Mouse (Mus musculus) WW6 (cell line): ENCODE results near the gene Pgf.
A peak's percentile ranks its signal among the peaks of the same experiment; 100 is the strongest.

Source experiments
- DNase-seq: peaks from one replicate; pipeline ENCODE4 v3.0.0-alpha.2; 2013; ENCODE audit warnings: low read depth, low spot score

The Pgf gene

GRCm38 (mm10) chr12:85177740-85178239 lies at the start of gene Pgf:
Gene Pgf, minus strand, starts transcription at chr12:85177790.
- no peak for DNase-seq

DNA sequence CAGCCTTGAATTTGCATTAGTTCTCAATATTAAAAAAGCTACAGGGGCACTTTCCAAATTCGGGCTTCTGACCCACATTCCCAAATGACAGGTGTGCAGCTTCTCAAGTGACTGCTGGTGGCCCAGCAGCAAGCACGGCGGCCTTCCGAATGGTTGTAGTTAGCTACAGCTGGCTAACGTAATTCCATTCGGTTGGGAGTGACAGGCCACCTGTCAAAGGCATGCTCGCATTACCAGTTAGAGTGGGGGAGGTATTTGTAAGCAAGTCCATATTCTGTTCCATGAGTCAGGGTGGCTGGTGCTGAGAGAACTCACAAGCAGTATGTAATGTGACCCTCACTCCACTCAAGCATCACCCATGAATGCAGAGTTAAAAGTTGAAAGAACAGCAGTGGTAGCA lies 49.6 kb upstream of the Pgf start:
- no peak for DNase-seq

DNA sequence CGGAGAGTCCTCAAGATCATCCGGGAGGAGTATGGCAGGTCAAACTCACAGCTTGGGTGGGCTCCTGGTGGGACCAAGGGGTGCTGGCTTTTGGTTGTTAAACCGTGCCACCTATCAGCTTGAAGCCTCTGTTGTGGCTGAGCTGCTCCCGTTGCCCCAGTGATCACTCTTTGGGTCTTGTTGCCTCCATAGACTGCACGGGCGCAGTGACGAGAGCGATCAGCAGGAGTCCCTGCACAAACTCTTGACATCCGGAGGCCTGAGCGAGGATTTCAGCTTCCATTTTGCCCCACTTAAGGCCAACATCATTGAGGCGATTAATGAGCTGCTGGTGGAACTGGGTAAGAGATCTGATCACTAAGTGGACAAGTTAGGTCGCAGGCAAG lies 42.3 kb upstream of the Pgf start:
- DNase-seq: no peak

DNA sequence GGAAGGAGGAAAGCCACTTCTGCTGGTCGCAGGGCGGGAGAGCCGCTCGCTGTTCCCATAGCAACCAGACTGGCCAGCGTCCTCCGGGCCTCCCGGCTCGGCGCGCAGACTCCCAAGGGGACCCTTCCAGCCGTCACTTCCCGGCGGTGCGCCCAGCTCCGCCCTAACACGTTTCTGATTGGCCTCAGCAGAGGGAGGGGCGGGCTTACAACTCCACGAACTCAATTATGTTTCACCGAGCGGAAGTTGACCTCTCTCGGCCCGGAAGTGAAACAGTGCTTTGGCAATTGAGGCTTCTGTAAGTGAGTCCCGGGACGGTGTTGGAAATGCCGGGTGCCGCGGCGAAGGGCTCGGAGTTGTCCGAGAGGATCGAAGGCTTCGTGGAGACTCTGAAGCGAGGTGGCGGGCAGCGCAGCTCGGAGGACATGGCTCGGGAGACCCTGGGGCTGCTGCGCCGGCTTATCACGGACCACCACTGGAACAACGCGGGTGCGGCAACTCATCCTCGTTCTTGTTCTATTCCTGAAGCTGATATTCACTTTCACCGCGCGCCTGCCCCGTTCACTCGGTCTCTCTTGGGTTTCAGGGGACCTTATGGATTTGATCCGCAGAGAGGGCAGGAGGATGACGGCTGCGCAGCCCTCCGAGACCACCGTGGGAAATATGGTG lies 41.8 kb upstream of the Pgf start, which contains the start of gene Eif2b2:
TSS of gene Eif2b2 (plus strand) at position 246 of the 669 bp plus-strand sequence.
- DNase-seq: peak; percentile 92

DNA sequence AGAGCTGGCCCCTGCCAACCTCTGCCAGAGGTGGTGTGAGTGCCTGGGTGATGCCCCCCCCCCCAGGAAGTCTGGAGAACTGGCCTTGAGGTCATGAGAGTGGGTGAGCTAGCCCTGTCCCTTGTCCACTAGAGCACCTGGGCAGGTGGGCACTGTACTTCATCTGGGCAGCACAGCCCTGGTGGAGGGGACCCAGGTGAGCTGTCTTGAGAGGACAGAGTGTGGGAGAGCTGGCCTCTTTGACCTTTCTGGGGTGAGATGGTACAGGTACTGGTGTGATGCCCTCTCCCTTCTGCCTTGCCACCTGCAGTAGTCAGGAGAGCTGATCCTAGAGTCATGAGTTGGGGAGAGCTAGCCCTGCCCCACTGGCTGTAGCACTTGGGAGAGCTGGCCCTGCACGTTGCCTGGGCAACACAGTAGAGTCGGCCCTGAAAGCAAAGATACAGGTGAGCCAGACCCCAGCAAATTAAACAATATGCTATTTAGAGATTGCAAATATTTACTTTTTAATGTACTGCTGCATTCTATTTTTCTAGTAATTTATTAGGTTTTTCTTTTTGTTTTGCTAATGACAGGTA lies 40.2 kb upstream of the Pgf start:
- no peak for DNase-seq

DNA sequence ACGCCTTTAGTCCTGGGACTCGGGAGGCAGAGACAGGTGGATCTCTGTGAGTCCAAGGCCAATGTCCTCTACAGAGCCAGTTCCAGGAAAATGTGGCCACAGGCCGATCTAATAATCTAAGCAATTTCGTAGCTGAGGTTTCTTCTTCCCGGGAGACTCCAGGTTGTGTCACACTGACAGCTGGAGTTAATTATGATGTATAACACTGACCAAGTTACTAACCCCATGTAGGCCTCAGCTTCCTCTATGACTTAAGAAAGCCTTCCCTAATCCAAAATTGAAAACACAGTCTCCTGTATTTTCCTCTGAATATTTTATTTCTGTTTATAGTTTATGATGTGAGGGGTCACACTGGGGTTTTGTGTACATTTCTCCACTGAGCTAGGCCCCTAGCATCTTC lies 37.4 kb upstream of the Pgf start:
- no peak for DNase-seq

DNA sequence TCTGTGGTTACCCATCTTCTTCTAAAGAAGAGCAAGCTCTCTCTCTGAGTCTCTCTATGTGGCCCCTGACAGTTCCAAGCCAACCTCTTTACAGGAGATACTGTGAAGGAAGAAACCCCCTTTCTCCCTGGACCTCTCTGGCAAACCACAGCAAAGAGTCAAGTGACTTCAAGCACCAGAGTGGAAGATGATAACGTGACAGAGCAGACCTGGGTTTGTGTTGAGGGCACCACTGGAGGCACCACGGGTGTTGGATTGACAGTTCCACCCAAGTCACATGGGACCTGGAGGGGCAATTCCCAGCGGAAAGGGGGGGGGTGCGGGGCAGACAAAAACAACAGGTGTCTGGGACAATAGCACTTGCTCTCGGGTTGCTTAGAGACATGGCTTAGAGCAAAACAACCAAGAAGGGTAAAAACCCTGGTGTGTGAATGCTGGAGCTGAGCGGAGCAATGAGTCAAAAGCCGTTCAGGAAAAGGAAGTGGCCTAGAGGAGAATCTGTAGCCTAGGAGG lies 31.2 kb upstream of the Pgf start:
- no peak for DNase-seq

DNA sequence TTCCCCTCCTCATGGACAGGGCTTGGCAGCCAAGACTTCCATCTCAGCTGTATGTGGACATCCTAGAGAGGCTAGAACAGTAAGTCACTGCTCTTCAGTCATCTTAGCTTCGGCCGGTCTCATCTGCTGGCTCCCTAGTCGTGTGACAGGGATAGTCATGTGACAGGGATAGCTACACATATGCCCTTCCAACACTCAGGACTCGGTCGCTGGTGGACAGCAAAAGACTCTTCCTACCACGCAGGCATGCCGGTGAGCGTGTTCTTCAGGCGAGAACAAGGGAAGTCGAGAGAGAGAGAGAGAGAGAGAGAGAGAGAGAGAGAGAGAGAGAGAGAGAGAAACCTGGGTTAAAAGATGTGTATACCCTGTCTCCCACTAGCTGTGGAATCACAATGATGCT lies 27.8 kb upstream of the Pgf start:
- DNase-seq: no peak

- DNase-seq: no peak
These were observed 26.5 kb upstream of the Pgf start for GRCm38 (mm10) chr12:85204105-85204504.

DNA sequence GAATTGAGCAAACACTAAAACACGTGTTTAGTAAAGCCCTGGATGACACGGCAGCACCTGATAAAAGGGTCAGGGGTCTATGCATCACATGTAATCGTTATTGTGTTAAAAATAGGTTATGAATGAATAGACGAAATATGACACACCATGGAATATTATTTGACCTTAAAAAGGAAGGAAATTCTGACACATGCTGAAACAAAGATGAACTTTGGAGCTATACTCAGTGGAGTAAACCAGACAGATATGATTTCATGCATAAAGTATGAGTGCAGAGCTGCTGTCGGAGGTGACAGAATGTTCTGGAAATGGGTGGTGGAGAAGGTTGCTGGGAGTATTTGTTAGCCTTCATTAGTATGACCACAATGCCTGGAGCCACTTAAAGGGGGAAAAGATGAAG lies 26.1 kb upstream of the Pgf start:
- DNase-seq: no peak

DNA sequence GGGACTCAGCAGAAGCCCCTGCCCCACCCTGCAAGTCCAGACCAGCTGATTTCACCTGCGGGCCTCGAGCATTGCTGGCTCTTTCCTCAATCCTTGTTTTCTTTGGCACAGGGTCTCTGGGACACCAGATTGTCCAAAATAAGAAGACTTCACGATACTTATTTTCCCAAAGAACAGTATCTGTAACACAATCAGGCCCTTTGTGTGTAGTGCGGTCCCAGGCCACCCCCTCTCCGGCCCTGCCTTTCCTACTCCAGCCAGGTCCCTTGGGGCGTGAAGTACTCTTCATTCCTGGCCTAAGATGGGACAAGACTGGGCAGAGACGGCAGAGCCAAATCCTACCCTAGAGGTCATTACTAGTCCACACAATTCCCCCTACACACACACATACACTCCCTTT lies 24.6 kb upstream of the Pgf start:
- no peak for DNase-seq

- DNase-seq: no peak
These were observed 24.2 kb upstream of the Pgf start for GRCm38 (mm10) chr12:85201830-85202147.

DNA sequence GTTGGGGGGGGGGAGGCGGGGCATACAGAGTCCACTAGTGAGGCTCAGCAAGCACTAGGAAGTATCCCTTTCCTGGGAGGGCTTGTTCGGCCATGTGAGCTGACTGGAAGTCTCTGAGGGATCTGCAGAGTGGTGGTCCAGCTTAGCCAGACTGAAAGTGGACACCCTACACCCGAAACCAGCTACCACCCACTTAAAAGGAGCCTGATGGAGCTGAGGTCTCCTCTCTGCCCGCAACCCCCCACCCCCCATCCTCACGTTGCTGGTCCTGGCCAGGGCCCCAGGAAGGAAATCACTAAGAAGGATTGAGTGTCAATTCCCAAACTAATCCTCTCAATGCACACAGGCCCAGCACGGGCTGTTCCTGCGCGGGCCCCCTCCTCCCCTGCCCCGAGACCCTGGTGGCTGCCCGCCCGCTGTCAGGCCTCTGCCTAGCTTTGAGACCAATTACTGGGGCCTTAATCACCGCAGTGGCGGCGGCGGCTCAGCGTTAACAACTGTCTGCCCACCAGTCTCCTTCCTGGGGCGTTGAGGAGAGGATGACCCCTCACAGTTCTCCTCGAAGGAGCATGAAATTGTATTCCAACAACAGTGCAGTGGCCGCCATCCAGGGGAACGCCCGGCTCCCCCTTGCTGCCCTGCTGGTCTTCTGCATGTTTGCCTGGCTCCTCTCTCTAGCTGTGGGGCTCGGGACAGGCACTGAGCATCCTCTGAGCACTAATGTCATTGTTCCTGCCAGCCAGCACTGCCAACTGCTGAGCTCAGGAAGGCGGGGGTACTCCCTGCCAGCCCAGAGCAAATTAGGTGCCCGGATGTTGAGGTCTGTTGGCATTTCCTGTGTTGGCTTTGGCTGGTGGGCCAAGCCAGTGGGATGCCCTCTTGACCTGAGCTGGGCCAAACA lies 23.6 kb upstream of the Pgf start:
- DNase-seq: no peak

GRCm38 (mm10) chr12:85199954-85200353 lies 22.4 kb upstream of the Pgf start:
- DNase-seq: no peak

DNA sequence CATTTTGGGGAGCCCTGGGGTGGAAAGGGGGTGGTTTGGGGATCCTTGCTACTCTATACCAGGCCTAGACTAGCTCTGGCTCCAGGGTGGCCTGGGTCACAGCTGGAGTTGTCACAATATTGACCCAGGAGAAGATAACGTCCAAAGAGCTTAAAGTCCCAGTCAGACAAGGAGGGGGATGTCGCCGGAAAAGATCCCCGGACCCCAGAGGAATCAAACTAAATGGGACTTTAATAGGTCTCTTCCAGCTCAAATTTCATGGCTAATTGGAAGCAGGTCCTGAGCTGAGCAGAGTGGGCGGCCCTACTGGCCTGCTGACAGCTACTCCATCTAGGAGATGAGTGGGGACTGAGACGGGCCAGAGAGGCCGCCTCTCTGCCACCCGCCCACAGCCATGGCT lies 20.3 kb upstream of the Pgf start:
- no peak for DNase-seq

GRCm38 (mm10) chr12:85197371-85197770 lies 19.8 kb upstream of the Pgf start:
- DNase-seq: no peak

DNA sequence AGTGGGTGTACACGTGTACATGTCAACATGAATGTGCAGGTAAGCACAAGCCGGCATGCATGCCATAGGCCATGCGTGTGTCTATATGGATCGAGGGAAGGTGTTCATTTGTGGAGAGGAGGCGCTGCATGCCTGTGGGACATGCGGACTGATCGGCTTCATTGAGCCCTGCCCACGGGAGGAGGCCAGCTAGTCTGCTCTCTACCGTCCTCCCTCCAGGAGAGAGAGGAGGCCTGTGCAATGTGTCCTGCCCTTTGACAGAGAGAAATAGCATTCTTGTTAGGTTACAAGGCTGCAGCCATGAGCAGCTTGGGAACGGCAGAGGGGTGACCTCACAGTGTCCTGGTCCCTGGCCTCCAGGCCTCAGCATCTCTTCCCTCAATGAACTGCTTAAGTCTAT lies 18.6 kb upstream of the Pgf start:
- DNase-seq: no peak

- DNase-seq: no peak
These were observed 17.5 kb upstream of the Pgf start for GRCm38 (mm10) chr12:85195086-85195485.

- DNase-seq: no peak
These were observed 17.0 kb upstream of the Pgf start for GRCm38 (mm10) chr12:85194623-85195018.

DNA sequence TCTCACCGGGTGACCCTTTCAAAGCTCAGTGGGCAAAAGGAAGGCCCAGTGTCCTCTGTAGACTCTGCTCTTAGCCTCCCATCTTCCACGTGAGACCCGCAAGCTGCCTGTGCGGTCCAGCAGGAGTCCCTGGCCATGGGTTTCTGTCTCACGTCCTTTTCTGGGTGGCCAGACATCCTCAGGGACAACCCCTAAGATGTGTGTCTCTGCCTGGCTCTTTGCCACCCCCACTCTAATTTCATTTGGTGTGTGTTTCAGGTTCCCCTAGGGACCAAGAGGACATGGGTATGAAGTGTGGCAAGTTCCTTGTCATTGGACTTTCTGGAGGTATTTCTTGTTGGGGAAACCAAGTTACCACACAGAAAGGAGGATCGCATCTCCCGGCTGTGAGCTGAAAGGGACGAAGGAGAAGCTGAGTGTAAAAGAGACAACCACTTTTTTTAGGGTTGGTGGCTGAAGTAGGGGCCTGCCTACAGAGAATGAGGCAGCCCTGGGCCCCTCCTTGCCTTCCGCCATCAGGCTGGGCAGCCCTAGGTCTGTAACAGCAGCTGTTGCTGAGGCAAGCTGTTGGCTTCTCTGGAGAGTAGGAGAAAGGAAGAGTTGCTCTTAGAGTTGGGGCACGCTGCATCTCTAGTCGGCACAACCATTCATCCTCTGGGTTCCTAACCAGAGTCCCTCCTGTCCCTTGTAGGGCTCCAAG lies 16.5 kb upstream of the Pgf start:
- DNase-seq: no peak

GRCm38 (mm10) chr12:85193146-85193545 lies 15.6 kb upstream of the Pgf start:
- DNase-seq: no peak
